Mouse (Mus musculus) urinary bladder, postnatal 25 days (tissue): ENCODE results near the gene Plcl2.
"Not testable (repeated sequence)": the region's sequence is repeated elsewhere in the genome, so short reads cannot be mapped to it uniquely, and the experiment has no call there.

Source experiments
- DNase-seq: peaks from one replicate; pipeline ENCODE4 v3.0.0; 2022; ENCODE audit warnings: low spot score

Gene Plcl2

GRCm38 (mm10) chr17:50534889-50535288 is 25.7 kb downstream of the Plcl2 start:
- DNase-seq: not testable (repeated sequence)

- DNase-seq: no peak
Measured at GRCm38 (mm10) chr17:50536409-50537194, 27.4 kb downstream of the Plcl2 start.

- no peak for DNase-seq
Measured at GRCm38 (mm10) chr17:50537786-50538185, 28.6 kb downstream of the Plcl2 start.

GRCm38 (mm10) chr17:50544860-50545259 is 35.7 kb downstream of the Plcl2 start:
- DNase-seq: no peak

- DNase-seq: no peak
Measured at GRCm38 (mm10) chr17:50545274-50545673, 36.1 kb downstream of the Plcl2 start.

- no peak for DNase-seq
Measured at GRCm38 (mm10) chr17:50552130-50552529, 42.9 kb downstream of the Plcl2 start.

GRCm38 (mm10) chr17:50557566-50558238 is 48.5 kb downstream of the Plcl2 start:
- DNase-seq: no peak

- no peak for DNase-seq
Measured at GRCm38 (mm10) chr17:50558239-50558625, 49.0 kb downstream of the Plcl2 start.

GRCm38 (mm10) chr17:50565376-50566123 is 56.3 kb downstream of the Plcl2 start:
- DNase-seq: no peak

GRCm38 (mm10) chr17:50568846-50569245 is 59.6 kb downstream of the Plcl2 start:
- DNase-seq: no peak

- DNase-seq: not testable (repeated sequence)
Measured at GRCm38 (mm10) chr17:50570228-50570627, 61.0 kb downstream of the Plcl2 start.

- DNase-seq: no peak
Measured at GRCm38 (mm10) chr17:50570681-50571398, 61.6 kb downstream of the Plcl2 start.

GRCm38 (mm10) chr17:50574161-50574560 is 65.0 kb downstream of the Plcl2 start:
- no peak for DNase-seq

- DNase-seq: no peak
Measured at GRCm38 (mm10) chr17:50580416-50580815, 71.2 kb downstream of the Plcl2 start.

GRCm38 (mm10) chr17:50586834-50587233 is 77.6 kb downstream of the Plcl2 start:
- DNase-seq: no peak

- DNase-seq: no peak
Measured at GRCm38 (mm10) chr17:50587941-50588340, 78.7 kb downstream of the Plcl2 start.

GRCm38 (mm10) chr17:50600178-50600577 is 91.0 kb downstream of the Plcl2 start:
- no peak for DNase-seq

- DNase-seq: no peak
Measured at GRCm38 (mm10) chr17:50600696-50601095, 91.5 kb downstream of the Plcl2 start.

- no peak for DNase-seq
Measured at GRCm38 (mm10) chr17:50606890-50607289, 97.7 kb downstream of the Plcl2 start.

GRCm38 (mm10) chr17:50609908-50610307 is 100.7 kb downstream of the Plcl2 start:
- no peak for DNase-seq

GRCm38 (mm10) chr17:50620794-50621537 is 111.8 kb downstream of the Plcl2 start:
- no peak for DNase-seq
